Mouse (Mus musculus) heart, embryonic 16.5 days (tissue): ENCODE results near the gene Aamp. TPM values are rescaled to one million over a fixed set of nuclear protein-coding genes. Genes with fewer than 3 reads are reported as not detected.

ENCODE experiments used
- ATAC-seq: fragments of 200-750 bp; cut with Nextera tagmentation; replicated peaks from 2 replicates; pipeline ENCODE4 v1.8.0; 2017; ENCODE audit warnings: moderate number of reproducible peaks; ENCODE audit not compliant: insufficient read depth, low FRiP score; ENCODE audit errors: extremely low read depth
- H3K27ac ChIP-seq: fragments of 300-500 bp; sonication (generic); 2 replicates; pipeline ENCODE4 v1.5.1; 2014; ENCODE audit warnings: mild to moderate bottlenecking, low read length, control low read depth, moderate library complexity
- H3K27me3 ChIP-seq: fragments of 300-500 bp; sonication (generic); 2 replicates; pipeline ENCODE4 v1.6.1; 2014; ENCODE audit warnings: low read length, mixed read lengths; ENCODE audit not compliant: control insufficient read depth, insufficient read depth
- H3K36me3 ChIP-seq: fragments of 300-500 bp; sonication (generic); 2 replicates; pipeline ENCODE4 v1.6.1; 2014; ENCODE audit not compliant: control insufficient read depth, insufficient read depth
- H3K4me1 ChIP-seq: fragments of 300-500 bp; sonication (generic); 2 replicates; pipeline ENCODE4 v1.6.1; 2014; ENCODE audit warnings: low read length, mixed read lengths; ENCODE audit not compliant: control insufficient read depth, insufficient read depth
- H3K4me2 ChIP-seq: fragments of 300-500 bp; sonication (generic); 2 replicates; pipeline ENCODE4 v1.6.1; 2014; ENCODE audit warnings: low read depth, mild to moderate bottlenecking, control low read depth, low read length
- H3K4me3 ChIP-seq: fragments of 300-500 bp; sonication (generic); 2 replicates; pipeline ENCODE4 v1.5.1; 2014; ENCODE audit warnings: mild to moderate bottlenecking, control low read depth, low read length
- H3K9ac ChIP-seq: fragments of 300-500 bp; sonication (generic); 2 replicates; pipeline ENCODE4 v1.6.1; 2014; ENCODE audit warnings: low read length, control low read depth
- H3K9me3 ChIP-seq: fragments of 300-500 bp; sonication (generic); replicated peaks from 2 replicates; pipeline ENCODE4 v1.6.1; 2016; ENCODE audit warnings: low read length; ENCODE audit not compliant: control insufficient read depth
- WGBS: fragments of 180-500 bp; shearing (Covaris S2); extraction: QIAGEN DNeasy Blood & Tissue Kit; methylation state at CpG from one replicate; pipeline ENCODE4 v1.1.7; 2014; 5-methylcytosine and 5-hydroxymethylcytosine counted together
- polyA plus RNA-seq: library from polyadenylated mRNA; unstranded; fragments of >200 nt; fragmentation: Nextera tagmentation; extraction: Ambion mirVana; gene quantifications from 2 replicates; pipeline ENCODE4 v1.2.1, GENCODE M21; 2015

Gene Aamp
- polyA plus RNA-seq, 1 experiment from 2014 or later: 223 TPM

GRCm38 (mm10) chr1:74296477-74296876 is 11.9 kb upstream of the Aamp start:
- Histone ChIP-seq H3K4me3 (peak overlapping the region; percentile 39), H3K27ac (peak overlapping the region; percentile 99), H3K9ac (peak overlapping the region; percentile 69), H3K36me3 (peaks cover 10% of the 10 kb centered on the region; the same call in 1 of the 2 replicates), H3K27me3 (no peaks in the 10 kb centered on the region), H3K4me1 (peaks cover 85% of the 10 kb centered on the region), H3K4me2 (peak overlapping the region; percentile 67), H3K9me3 (no peaks in the 10 kb centered on the region)
- 22% methylated on average over 6 of the region's 6 CpGs for WGBS
- no peak for ATAC-seq

GRCm38 (mm10) chr1:74295456-74296171 is 11.1 kb upstream of the Aamp start:
- H3K27ac ChIP-seq: peak overlapping the region; percentile 99
- H3K4me1 ChIP-seq: peaks cover 89% of the 10 kb centered on the region
- peak overlapping the region; percentile 67 for H3K4me2 ChIP-seq
- WGBS: 6% methylated on average over 9 of the region's 9 CpGs
- peak overlapping the region; percentile 69 for H3K9ac ChIP-seq
- no peaks in the 10 kb centered on the region for H3K9me3 ChIP-seq
- H3K36me3 ChIP-seq: peaks cover 13% of the 10 kb centered on the region; the same call in 1 of the 2 replicates
- H3K27me3 ChIP-seq: no peaks in the 10 kb centered on the region
- peak; percentile 84 for ATAC-seq
- H3K4me3 ChIP-seq: peak overlapping the region; percentile 39

- Histone ChIP-seq H3K4me3 (peak overlapping the region; percentile 15; the same call in 1 of the 2 replicates), H3K27ac (peak overlapping the region; percentile 99), H3K9ac (peak overlapping the region; percentile 69), H3K4me1 (peaks cover 90% of the 10 kb centered on the region), H3K36me3 (peaks cover 13% of the 10 kb centered on the region; the same call in 1 of the 2 replicates), H3K9me3 (no peaks in the 10 kb centered on the region), H3K4me2 (peak overlapping the region; percentile 67), H3K27me3 (no peaks in the 10 kb centered on the region)
- no peak for ATAC-seq
- 71% methylated on average over 6 of the region's 6 CpGs for WGBS
Measured at GRCm38 (mm10) chr1:74294733-74295455, 10.4 kb upstream of the Aamp start.

GRCm38 (mm10) chr1:74294090-74294643 is 9.6 kb upstream of the Aamp start:
- Histone ChIP-seq H3K27me3 (no peaks in the 10 kb centered on the region), H3K27ac (peak overlapping the region; percentile 99), H3K4me3 (no peak overlapping the region), H3K4me1 (peaks cover 90% of the 10 kb centered on the region), H3K9ac (no peak overlapping the region), H3K4me2 (no peak overlapping the region), H3K36me3 (peaks cover 19% of the 10 kb centered on the region; the same call in 1 of the 2 replicates), H3K9me3 (no peaks in the 10 kb centered on the region)
- no peak for ATAC-seq
- 57% methylated on average over 3 of the region's 3 CpGs for WGBS

- Histone ChIP-seq H3K4me1 (peaks cover 90% of the 10 kb centered on the region), H3K9ac (no peak overlapping the region)
- no peak for ATAC-seq
Measured at GRCm38 (mm10) chr1:74293306-74293960, 8.9 kb upstream of the Aamp start.

GRCm38 (mm10) chr1:74292331-74293020 is 7.9 kb upstream of the Aamp start:
- Histone ChIP-seq H3K27ac (0 out of 2 replicates have a peak overlapping the region, but pooled peaks have one; percentile 11), H3K36me3 (peaks cover 26% of the 10 kb centered on the region), H3K4me1 (peaks cover 89% of the 10 kb centered on the region), H3K4me2 (no peak overlapping the region), H3K4me3 (no peak overlapping the region), H3K9me3 (no peaks in the 10 kb centered on the region), H3K27me3 (no peaks in the 10 kb centered on the region), H3K9ac (no peak overlapping the region)
- 82% methylated on average over 11 of the region's 11 CpGs for WGBS
- ATAC-seq: no peak

More at GRCm38 (mm10) chr1:74293306-74293960, 8.9 kb upstream of the Aamp start:
- Histone ChIP-seq H3K27ac (peak overlapping the region; percentile 99), H3K9me3 (no peaks in the 10 kb centered on the region), H3K27me3 (no peaks in the 10 kb centered on the region), H3K4me2 (no peak overlapping the region), H3K4me3 (no peak overlapping the region), H3K36me3 (peaks cover 26% of the 10 kb centered on the region)
- WGBS: 71% methylated on average over 8 of the region's 8 CpGs

- Histone ChIP-seq H3K36me3 (peaks cover 26% of the 10 kb centered on the region), H3K4me2 (peak overlapping the region; percentile 24; the same call in 1 of the 2 replicates)
- ATAC-seq: peak; percentile 85
Measured at GRCm38 (mm10) chr1:74290141-74290540, 5.6 kb upstream of the Aamp start.

GRCm38 (mm10) chr1:74289740-74290139 is 5.2 kb upstream of the Aamp start:
- Histone ChIP-seq H3K4me2 (0 out of 2 replicates have a peak overlapping the region, but pooled peaks have one; percentile 24), H3K27me3 (no peaks in the 10 kb centered on the region), H3K4me1 (peaks cover 77% of the 10 kb centered on the region), H3K36me3 (peaks cover 26% of the 10 kb centered on the region), H3K9me3 (no peaks in the 10 kb centered on the region), H3K4me3 (no peak overlapping the region), H3K27ac (peak overlapping the region; percentile 92), H3K9ac (peak overlapping the region; percentile 55)
- ATAC-seq: no peak
- WGBS: 51% methylated on average over 2 of the region's 2 CpGs

More at GRCm38 (mm10) chr1:74290141-74290540, 5.6 kb upstream of the Aamp start:
- H3K4me1 ChIP-seq: peaks cover 81% of the 10 kb centered on the region
- H3K9me3 ChIP-seq: no peaks in the 10 kb centered on the region
- H3K4me3 ChIP-seq: no peak overlapping the region
- whole genome bisulfite sequencing: 40% methylated on average over 5 of the region's 5 CpGs
- H3K9ac ChIP-seq: peak overlapping the region; percentile 38; the same call in 1 of the 2 replicates
- H3K27me3 ChIP-seq: no peaks in the 10 kb centered on the region
- H3K27ac ChIP-seq: peak overlapping the region; percentile 92
